Mouse (Mus musculus) cerebellum, adult 11 months (tissue): ENCODE measurements at regions not wholly inside any gene's neighbourhood (a gene's known extent, or its start where the extent isn't known, plus 50 kb on each side); places are given as distances from the start of the nearest gene placed in this dataset.

ENCODE experiments used
- DNase-seq: peaks from one replicate; pipeline ENCODE4 v3.0.0; 2022

GRCm38 (mm10) chr6:143373686-143374273, 206.8 kb downstream of the Etnk1 start:
- DNase-seq = peak; percentile 35

DNA sequence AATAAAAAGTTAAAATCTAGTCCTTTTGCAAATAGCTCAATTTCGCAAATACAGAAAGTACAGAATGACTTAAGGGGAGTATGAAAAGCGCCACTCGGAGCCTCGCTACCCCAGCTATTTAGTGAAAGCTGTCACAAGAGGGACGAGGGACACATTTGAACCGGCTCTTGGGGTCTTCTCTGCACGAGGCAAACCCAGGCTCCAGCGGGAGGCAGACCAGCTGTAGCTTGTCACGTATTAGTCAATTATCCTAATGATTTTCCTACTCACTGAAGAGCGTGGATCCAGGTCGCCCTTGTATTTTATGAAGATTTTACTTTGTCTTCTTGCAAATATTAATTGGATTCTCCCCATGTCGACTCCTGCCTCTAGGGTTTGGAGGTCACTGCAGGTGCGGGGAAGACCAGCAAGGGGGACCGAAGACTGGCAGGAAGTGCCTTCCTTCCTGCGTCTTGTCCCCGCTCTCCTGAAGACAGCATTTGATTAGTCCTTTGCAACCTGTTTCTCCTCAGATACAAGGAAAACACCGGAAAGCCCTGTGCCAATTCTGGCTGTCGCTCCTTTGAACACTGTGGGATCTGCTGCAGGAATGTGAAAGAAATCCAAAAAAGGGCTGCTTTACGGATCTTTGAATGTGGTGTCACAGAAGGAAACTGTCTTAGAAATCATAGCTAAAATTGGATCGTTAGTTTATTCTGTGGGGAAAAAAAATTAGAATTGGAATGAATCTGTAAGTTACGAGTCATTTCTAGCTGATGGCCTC, 209.1 kb downstream of the Etnk1 start:
- DNase-seq = no peak

- DNase-seq = no peak
Measured at GRCm38 (mm10) chr6:143377121-143377520, 210.1 kb downstream of the Etnk1 start.

DNA sequence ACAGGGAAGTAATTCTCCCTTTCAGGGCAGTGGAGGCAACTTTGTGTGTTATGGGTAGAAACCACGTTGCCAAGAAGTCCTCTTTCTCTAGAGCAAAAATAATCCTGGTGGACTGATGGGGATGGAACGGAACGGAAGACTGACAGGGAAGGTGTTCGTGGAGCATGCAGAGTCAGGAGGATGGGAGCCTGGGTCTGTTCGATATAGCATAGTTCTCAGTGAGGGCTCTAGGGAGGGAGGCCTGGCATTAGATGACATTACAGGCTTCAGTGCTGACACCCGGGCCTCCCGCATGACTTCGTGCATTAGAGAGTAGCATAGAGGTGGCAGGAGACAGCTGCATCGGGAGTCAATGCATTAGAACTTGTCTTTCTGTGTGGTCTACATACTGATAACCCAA, 211.1 kb downstream of the Etnk1 start:
- DNase-seq = no peak

DNA sequence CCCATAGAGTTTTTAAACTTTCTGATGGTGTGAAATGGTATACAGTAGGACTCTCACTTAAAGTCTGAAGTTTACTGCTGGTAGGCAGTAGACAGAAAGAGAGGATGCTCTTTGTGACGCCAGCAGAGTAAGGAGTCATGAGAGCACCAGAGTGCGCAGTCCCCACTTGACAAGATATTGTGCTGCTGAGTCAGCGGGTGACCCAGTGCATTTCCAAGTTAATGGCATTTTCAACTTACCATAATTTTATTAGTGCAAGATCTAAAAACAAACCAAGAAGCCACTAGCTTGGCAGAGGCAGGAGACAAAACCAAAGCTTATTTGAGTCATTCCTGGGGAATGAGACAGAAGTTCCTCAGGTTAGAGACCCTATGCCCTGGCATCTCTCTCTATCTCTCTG, 213.5 kb downstream of the Etnk1 start:
- DNase-seq = no peak

DNA sequence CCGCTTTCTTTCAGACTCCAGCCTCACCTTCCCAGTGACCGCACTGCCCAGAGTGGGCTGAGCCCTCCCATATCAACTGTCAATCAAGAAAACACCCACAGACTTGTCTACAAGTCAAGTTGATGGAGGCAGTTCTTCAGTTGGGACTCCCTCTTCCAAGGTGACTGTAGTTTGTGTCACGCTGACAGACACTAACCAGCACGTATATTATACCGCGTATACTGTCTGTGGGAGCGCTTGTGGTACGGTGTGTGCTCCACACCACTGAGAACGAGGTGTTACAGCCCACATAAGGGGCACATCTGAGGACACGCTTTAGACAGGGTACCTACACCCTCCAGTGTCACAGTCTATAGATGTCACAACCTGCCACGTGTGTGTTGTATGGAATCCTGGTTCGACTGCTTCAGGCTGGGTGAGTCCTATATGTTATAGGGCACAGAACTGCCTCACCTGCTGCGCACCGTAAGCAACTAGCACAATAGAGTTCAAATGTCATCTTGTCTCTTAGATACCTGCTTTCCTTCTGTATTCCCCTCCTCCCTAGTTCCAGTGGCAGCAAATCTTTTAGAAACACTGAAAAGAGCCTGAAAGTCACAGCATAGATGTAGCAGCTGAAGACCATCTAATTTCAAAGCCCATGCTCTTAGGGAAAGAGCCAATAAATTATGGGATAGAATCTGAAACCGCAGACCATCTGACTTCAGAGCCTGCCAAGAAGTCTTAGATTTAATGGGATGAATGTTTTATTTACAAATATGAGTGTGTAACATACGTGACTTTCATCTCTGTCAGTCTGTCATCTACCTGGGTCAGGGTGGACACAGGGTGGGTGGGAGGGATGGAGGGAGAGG, 219.8 kb downstream of the Etnk1 start:
- DNase-seq = no peak

GRCm38 (mm10) chr6:143393543-143394207, 226.7 kb downstream of the Etnk1 start:
- no peak for DNase-seq

- no peak for DNase-seq
Measured at GRCm38 (mm10) chr6:143394377-143394776, 227.4 kb downstream of the Etnk1 start.

DNA sequence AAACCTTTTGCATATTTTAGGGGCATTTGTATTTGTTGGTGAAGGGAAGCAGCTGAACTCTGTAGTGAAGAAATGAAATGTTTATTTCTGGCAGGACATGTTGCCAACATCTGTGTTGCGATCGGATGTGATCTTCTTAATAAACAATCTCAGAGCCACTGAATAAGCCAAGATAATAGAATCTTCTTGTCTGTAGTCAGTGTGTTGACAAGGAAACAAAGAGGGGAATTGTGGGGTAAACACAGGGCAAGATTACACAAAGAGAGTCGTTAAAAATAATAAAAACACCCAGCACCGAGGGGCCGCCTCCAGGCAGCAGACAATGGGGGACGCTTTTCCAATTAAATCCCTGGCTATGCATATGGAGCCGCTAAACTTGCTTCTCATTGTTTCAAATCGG, 234.4 kb downstream of the Etnk1 start:
- no peak for DNase-seq

DNA sequence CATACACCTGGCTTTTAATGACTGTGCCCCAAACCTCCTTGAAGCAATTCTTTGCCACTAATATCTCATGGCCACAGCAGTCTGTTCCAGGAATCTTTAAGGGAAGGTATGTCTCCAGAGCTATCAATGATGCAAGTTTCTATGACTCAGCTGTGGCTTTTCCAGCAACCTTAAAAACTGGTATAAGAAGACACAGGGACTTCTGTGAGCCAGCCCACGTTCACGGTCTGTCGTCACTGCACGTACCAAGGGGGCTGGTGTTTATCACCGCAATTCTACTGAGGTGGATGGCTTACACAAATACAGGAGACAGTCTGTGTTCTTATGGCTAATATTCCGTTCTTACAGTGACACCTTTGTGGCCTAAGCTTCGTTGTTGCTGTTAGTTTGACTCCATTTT, 234.9 kb downstream of the Etnk1 start:
- no peak for DNase-seq

DNA sequence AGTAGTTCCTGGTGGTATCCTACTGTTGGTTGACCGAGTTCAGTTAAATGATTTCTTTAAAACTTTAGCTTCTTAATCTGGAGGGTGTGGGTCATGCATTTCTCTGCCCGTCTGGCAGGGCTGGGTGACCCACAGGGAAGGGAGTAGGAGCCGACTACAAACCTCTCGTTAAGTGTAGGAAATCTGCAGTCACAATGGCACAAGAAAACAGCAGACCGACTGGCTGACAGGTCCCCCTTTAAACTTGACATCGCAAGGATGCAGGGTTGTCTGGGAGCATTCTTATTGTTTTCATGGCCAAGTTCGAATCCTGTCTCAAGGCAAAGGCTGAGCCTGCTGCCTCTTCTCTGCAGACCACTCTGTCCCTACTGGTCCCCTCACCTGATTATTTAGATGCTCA, 235.7 kb downstream of the Etnk1 start:
- no peak for DNase-seq

GRCm38 (mm10) chr6:143404521-143404920, 237.5 kb downstream of the Etnk1 start:
- DNase-seq = no peak

GRCm38 (mm10) chr6:143412056-143412455, 245.0 kb downstream of the Etnk1 start:
- no peak for DNase-seq

DNA sequence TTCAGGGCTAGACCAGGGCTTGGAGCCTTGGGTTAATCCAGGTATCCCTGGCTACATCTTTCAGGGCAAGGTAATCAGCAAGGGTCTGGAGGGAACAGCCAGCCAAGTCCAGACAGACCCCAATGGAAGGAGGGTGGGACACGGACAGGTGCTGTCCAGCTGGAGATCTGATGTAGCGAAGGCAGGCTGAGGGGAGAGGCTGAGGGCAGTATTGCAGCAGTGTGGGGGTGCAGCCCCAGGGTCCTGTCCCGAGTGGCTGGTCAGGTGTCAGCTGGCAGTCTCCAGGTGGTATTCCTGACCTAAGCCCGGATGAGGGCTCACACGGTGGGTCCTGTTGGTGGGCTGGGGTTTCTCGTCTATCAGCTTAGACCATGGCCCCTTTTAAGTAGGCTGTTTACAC, 245.7 kb downstream of the Etnk1 start:
- DNase-seq = no peak

DNA sequence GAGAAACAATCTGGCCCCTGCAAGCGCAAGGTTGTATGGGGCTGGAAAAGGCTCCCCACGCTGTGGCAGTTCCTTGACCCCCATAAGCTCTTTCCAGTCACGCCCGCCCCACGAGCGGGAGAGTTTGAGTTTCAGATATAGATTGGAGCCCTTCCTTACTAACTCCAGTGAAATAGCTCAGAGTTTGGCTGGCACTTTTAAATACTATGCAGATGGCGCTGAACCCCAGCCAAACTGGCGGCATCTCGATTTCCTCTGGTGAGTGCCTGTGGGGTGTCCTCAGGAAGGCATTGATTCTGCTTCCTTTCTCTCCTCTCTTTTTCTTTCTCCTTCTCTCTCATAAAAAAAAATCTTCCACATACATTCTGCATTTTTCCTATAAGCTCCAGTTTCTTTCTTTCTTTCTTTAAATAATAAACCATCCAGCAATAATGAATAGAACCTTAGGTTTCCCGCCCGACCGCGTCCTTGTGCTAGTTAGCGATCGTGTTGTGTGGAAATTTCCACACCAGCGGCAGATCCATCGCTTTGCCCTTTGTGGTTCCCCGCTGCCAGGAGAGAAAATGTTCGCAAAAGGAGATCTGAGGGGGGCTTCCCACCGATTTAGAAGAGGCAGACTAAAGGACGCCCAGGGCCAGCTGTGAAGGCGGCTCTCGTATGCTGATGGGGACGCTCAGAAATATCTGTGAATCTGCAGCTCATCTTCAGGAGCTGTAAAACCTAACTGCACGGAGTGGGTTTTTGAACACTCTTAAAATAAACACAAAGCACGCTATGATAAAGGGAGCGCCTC, 247.8 kb downstream of the Etnk1 start:
- DNase-seq = peak; percentile 64

DNA sequence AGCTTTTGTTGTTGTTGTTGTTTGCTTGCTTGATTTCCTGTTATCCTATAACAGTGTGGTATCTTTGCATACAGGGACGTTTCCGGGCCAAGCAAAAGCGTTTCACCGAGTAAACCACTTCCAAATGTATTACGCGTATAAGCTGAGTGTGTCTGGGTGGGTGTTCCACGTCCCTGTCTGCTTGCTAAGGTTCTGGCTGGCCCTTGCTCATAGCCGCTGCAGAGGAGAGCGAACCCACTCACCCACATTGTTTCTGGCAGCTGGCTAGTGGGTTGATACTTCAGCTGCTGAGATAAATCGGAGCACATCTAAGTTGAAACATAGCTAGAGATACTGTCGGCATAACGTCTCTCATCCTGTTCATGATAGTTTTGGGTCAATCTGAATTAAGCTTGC, 248.4 kb downstream of the Etnk1 start:
- DNase-seq = no peak

GRCm38 (mm10) chr6:143419872-143420271, 252.9 kb downstream of the Etnk1 start:
- DNase-seq = no peak

- no peak for DNase-seq
Measured at GRCm38 (mm10) chr6:143423026-143423425, 256.0 kb downstream of the Etnk1 start.

- DNase-seq = no peak
Measured at GRCm38 (mm10) chr6:143425182-143425829, 258.3 kb downstream of the Etnk1 start.

- no peak for DNase-seq
Measured at GRCm38 (mm10) chr6:143431896-143432450, 265.0 kb downstream of the Etnk1 start.
